Mouse (Mus musculus) ES-Bruce4 (cell line): ENCODE measurements around the gene Slc34a2. TPM values are rescaled to one million over a fixed set of nuclear protein-coding genes. Genes with fewer than 3 reads are reported as not detected.

Source experiments
- H3K27ac ChIP-seq: 2 replicates; pipeline ENCODE4 v1.5.1; 2012; ENCODE audit warnings: low read length, inconsistent platforms; ENCODE audit not compliant: insufficient read depth
- H3K27me3 ChIP-seq: 2 replicates; pipeline ENCODE4 v1.6.1; 2012; ENCODE audit warnings: mild to moderate bottlenecking, low read length, inconsistent platforms; ENCODE audit not compliant: control insufficient read depth, poor library complexity, insufficient read depth, severe bottlenecking
- H3K36me3 ChIP-seq: 2 replicates; pipeline ENCODE4 v1.6.1; 2012; ENCODE audit warnings: inconsistent platforms, mild to moderate bottlenecking, low read length, moderate library complexity; ENCODE audit not compliant: control insufficient read depth, poor library complexity, insufficient read depth, severe bottlenecking
- H3K4me1 ChIP-seq: one replicate; pipeline ENCODE4 v1.8.1; 2011; ENCODE audit warnings: low read length; ENCODE audit not compliant: control insufficient read depth, insufficient read depth
- H3K4me3 ChIP-seq: 2 replicates; pipeline ENCODE4 v1.5.1; 2011; ENCODE audit warnings: low read depth, mild to moderate bottlenecking, low read length
- H3K9ac ChIP-seq: 2 replicates; pipeline ENCODE4 v1.6.1; 2012; ENCODE audit warnings: low read depth, mild to moderate bottlenecking, inconsistent platforms; ENCODE audit not compliant: poor library complexity, severe bottlenecking
- H3K9me3 ChIP-seq: replicated peaks from 2 replicates; pipeline ENCODE4 v1.6.1; 2012; ENCODE audit warnings: mild to moderate bottlenecking, low read length, inconsistent platforms; ENCODE audit not compliant: control insufficient read depth, poor library complexity, insufficient read depth, severe bottlenecking
- CTCF ChIP-seq: IDR thresholded peaks from one replicate; pipeline ENCODE4 v1.8.1; 2011; ENCODE audit warnings: low read depth, low read length
- EP300 ChIP-seq: IDR thresholded peaks from 2 replicates; pipeline ENCODE4 v1.6.1; 2011; ENCODE audit warnings: low read depth, low read length; ENCODE audit not compliant: insufficient read depth
- POLR2A ChIP-seq: IDR thresholded peaks from one replicate; pipeline ENCODE4 v1.8.1; 2011; ENCODE audit warnings: low read length; ENCODE audit not compliant: insufficient read depth
- polyA plus RNA-seq: library from polyadenylated mRNA; stranded (reverse); fragments of >200 nt; gene quantifications from 2 replicates; pipeline ENCODE4 v1.2.4, GENCODE M21; 2011; ENCODE audit warnings: low read depth; ENCODE audit not compliant: missing spikeins, insufficient read depth, insufficient read length

Gene Slc34a2
- polyA plus RNA-seq, 1 experiment, result 1.8 TPM

DNA sequence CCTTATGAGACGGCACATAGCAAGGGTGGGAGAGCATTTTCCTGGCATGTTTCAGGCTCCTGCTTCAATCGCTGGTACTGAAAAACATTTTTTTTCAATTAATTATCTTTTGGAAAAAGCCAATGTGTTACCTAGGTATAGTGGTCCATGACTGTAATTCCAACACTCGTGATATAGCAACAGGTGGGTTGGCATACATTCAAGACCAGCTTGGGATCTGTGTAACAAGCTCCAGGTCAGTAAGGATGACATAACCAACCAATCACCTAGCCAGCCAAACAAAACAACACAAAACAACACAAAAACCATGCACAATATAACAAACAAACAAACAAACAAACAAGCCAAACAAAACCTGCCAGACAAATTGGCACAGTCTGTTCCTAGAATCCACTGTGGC, 33.9 kb upstream of the Slc34a2 start:
- Histone ChIP-seq H3K27me3 (no peaks in the 10 kb centered on the region), H3K36me3 (no peaks in the 10 kb centered on the region), H3K9me3 (no peaks in the 10 kb centered on the region), H3K4me3 (no peak overlapping the region), H3K9ac (no peak overlapping the region), H3K4me1 (no peaks in the 10 kb centered on the region), H3K27ac (no peak overlapping the region)
- TF ChIP-seq EP300 (no peak), POLR2A (no peak), CTCF (no peak)

- Histone ChIP-seq H3K4me3 (no peak overlapping the region), H3K27ac (no peak overlapping the region), H3K36me3 (no peaks in the 10 kb centered on the region), H3K27me3 (no peaks in the 10 kb centered on the region), H3K9ac (no peak overlapping the region), H3K9me3 (no peaks in the 10 kb centered on the region), H3K4me1 (no peaks in the 10 kb centered on the region)
- TF ChIP-seq CTCF (no peak), POLR2A (no peak), EP300 (no peak)
Measured at GRCm38 (mm10) chr5:53009027-53009769, 28.7 kb upstream of the Slc34a2 start.

DNA sequence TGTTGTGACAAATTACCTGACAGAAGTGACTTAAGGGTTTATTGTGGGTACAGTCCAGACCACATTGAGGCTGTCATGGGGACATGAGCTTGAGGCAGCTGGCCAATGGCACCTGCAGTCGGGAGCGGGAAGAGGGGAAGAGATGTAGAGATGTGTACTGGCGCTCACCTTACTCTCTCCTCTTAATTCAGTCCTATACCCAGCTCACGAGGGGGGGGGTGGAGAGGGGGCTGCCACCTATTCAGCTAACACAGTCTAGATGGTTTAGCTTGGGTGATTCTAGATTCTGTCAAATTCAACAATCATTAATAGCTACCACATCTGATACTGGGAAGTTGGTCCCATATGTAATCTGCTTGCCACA, 28.1 kb upstream of the Slc34a2 start:
- H3K36me3 ChIP-seq, result no peaks in the 10 kb centered on the region
- H3K27ac ChIP-seq, result no peak overlapping the region
- TF ChIP-seq EP300 (no peak), POLR2A (no peak)
- no peaks in the 10 kb centered on the region for H3K27me3 ChIP-seq
- H3K9me3 ChIP-seq, result no peaks in the 10 kb centered on the region
- no peak overlapping the region for H3K9ac ChIP-seq
- H3K4me1 ChIP-seq, result no peaks in the 10 kb centered on the region
- H3K4me3 ChIP-seq, result no peak overlapping the region

- Histone ChIP-seq H3K9ac (no peak overlapping the region), H3K27me3 (no peaks in the 10 kb centered on the region; the same call in 1 of the 2 replicates), H3K27ac (no peak overlapping the region), H3K4me3 (no peak overlapping the region), H3K4me1 (no peaks in the 10 kb centered on the region), H3K36me3 (no peaks in the 10 kb centered on the region), H3K9me3 (no peaks in the 10 kb centered on the region)
- TF ChIP-seq CTCF, result no peak
- no peak for TF ChIP-seq EP300
- TF ChIP-seq POLR2A, result no peak
Measured at GRCm38 (mm10) chr5:53011327-53011726, 26.6 kb upstream of the Slc34a2 start.

GRCm38 (mm10) chr5:53016606-53017005, 21.3 kb upstream of the Slc34a2 start:
- no peaks in the 10 kb centered on the region for H3K9me3 ChIP-seq
- no peaks in the 10 kb centered on the region for H3K36me3 ChIP-seq
- H3K4me3 ChIP-seq, result no peak overlapping the region
- no peak overlapping the region for H3K27ac ChIP-seq
- no peak overlapping the region for H3K9ac ChIP-seq
- TF ChIP-seq CTCF (no peak), EP300 (no peak), POLR2A (no peak)
- H3K27me3 ChIP-seq, result no peaks in the 10 kb centered on the region; the same call in 1 of the 2 replicates
- no peaks in the 10 kb centered on the region for H3K4me1 ChIP-seq

DNA sequence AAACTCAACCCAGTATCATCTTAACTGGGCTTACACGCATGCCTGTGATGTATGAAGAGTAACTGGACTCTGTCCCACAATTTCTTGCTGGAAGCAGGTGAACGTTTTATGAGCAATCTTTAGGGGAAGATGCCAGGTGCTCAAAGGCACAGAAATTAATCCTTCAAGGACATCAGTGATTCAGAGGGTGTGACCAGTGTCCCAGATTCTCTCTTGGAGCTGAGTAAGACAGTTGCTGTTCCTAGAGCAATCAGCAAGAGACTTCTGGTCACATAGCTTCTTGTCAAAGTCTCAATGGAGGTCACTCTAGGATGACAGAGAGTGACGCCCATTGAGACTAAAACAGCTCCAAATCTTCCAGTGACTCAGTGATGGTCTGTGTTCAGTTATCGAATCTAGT, 19.6 kb upstream of the Slc34a2 start:
- Histone ChIP-seq H3K9me3 (no peaks in the 10 kb centered on the region), H3K36me3 (no peaks in the 10 kb centered on the region), H3K4me3 (no peak overlapping the region), H3K27ac (no peak overlapping the region), H3K4me1 (peaks cover 4% of the 10 kb centered on the region), H3K27me3 (no peaks in the 10 kb centered on the region; the same call in 1 of the 2 replicates), H3K9ac (no peak overlapping the region)
- no peak for TF ChIP-seq EP300
- TF ChIP-seq CTCF, result no peak
- no peak for TF ChIP-seq POLR2A
